In the genomic region with DNA sequence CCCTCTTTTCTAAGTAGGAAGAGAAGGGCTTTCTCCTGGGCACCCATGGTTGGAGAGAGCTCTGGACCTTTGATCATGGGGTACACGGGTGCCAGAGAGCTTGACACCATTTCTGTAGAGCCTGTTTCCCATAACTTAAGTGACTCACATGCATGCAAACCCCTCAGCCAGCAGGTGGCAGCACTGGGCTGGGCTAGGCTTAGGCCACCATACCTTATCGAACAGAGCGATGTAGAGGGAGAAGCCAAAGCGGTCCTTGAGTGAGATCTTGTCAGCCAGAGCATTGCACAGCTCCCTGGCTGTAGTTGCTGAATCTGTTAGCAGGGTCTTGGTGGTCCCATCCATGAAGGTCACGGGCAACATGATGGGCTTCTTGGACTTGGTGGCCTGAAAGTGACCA, we compare ENCODE assay signal across 8 mouse cellular contexts. TPM values are rescaled to one million over a fixed set of nuclear protein-coding genes. Genes with fewer than 3 reads are reported as not detected.
DNase-seq lines count a peak whose midpoint lies in the region; TF ChIP-seq lines count a peak whose summit lies in the region.

No protein-coding gene starts in this region.

- H3K9me3 ChIP-seq in megakaryocyte, embryonic 14.5 days = no peaks in the 10 kb centered on the region

- no peak for TF ChIP-seq POLR2A in cerebellum, adult 2 months (IDR thresholded peaks at IDR 0.05; ENCODE audit: borderline replicate concordance, insufficient read depth, low read length)

- H3K27ac ChIP-seq in cerebellum, adult 2 months (ENCODE audit: insufficient read depth, low read length) = no peak overlapping the region

- H3K4me1 ChIP-seq in cerebellum, adult 2 months (ENCODE audit: control insufficient read depth, insufficient read depth, low read length) = no peaks in the 10 kb centered on the region
- H3K4me1 ChIP-seq in megakaryocyte, embryonic 14.5 days = peaks cover 100% of the 10 kb centered on the region

- H3K36me3 ChIP-seq in megakaryocyte, embryonic 14.5 days (replicated peaks; ENCODE audit: low read length) = peaks cover 100% of the 10 kb centered on the region

- TF ChIP-seq CTCF in cerebellum, adult 2 months (IDR thresholded peaks at IDR 0.05; ENCODE audit: borderline replicate concordance, insufficient read depth, low read depth, low read length) = peak; percentile 98

- no peak overlapping the region for H3K4me3 ChIP-seq in cerebellum, adult 2 months (replicated peaks; ENCODE audit: insufficient read depth, low read depth, low read length)
- peak overlapping the region; percentile 23 for H3K4me3 ChIP-seq in megakaryocyte, embryonic 14.5 days (replicated peaks)

- WGBS in cerebellum, adult 2 months = 32% methylated on average over 5 of the region's 5 CpGs

- DNase-seq in NIH3T3 (ENCODE audit: low read depth) = peak; percentile 79
- DNase-seq in cerebellum, adult 2 months = peak; percentile 69 to 83
- peak; percentile 8 to 87 for DNase-seq in frontal cortex, adult 2 months (ENCODE audit: extremely low spot score in 1 of 2, low spot score in 1 of 2)
- DNase-seq in hindlimb bud, embryonic 11.5 days (ENCODE audit: extremely low spot score, low read depth, low spot score) = peak; percentile 31
- DNase-seq in left cerebral cortex, adult 18-20 months (ENCODE audit: low spot score in 2 of 2) = peak; percentile 79 to 90
- DNase-seq in right cerebral cortex, postnatal 14 days = peak; percentile 85
- peak; percentile 68 to 78 for DNase-seq in urinary bladder, postnatal 36 days (ENCODE audit: low spot score in 2 of 2)

- H3K27me3 ChIP-seq in cerebellum, adult 2 months (ENCODE audit: control insufficient read depth, insufficient read depth, low read length) = no peaks in the 10 kb centered on the region
- H3K27me3 ChIP-seq in megakaryocyte, embryonic 14.5 days (replicated peaks) = no peaks in the 10 kb centered on the region

RNA-seq across cellular contexts. Expression of gene Myo7a, which starts 47.7 kb away (rescaled TPM):
- polyA plus RNA-seq in cerebellum, adult 2 months (2012; rRNA removed) = 19.2 and 22.0 TPM in 2 replicates
- polyA plus RNA-seq in frontal cortex, adult 2 months (2012; rRNA removed) = 20.3 and 21.0 TPM in 2 replicates
- total RNA-seq in left cerebral cortex, adult 18-20 months (2021) = 10 to 100 TPM in 1 of 2 experiments, 1 to 10 TPM in 1; 9.9 to 10.3 TPM
- polyA plus RNA-seq in megakaryocyte, embryonic 14.5 days (2012; ENCODE audit: insufficient read depth, low replicate concordance) = 37.5 and 149 TPM in 2 replicates

Comparison
In these comparisons a context has a peak if more than half of its experiments do, and no peak if none do; other contexts are left out.
1. DNase-seq: peak in every context shown above with its lines; median percentile 85 in right cerebral cortex, postnatal 14 days; 84 in left cerebral cortex, adult 18-20 months; 79 in NIH3T3; 76 in cerebellum, adult 2 months; 73 in urinary bladder, postnatal 36 days; 48 in frontal cortex, adult 2 months; 31 in hindlimb bud, embryonic 11.5 days.